Mouse (Mus musculus) small intestine, adult 2 months (tissue): ENCODE measurements around the gene Samd4.

ENCODE experiments used
- CTCF ChIP-seq: fragments of 200-500 bp; IDR thresholded peaks from 2 replicates; pipeline ENCODE4 v1.5.1; 2012; ENCODE audit warnings: low read depth, mild to moderate bottlenecking, control low read depth, inconsistent platforms, low read length, moderate library complexity, mixed read lengths; ENCODE audit not compliant: insufficient replicate concordance, insufficient read length; ENCODE audit errors: extremely low read depth
- POLR2A ChIP-seq: fragments of 200-500 bp; IDR thresholded peaks from 2 replicates; pipeline ENCODE4 v1.6.1; 2012; ENCODE audit warnings: low read depth, mild to moderate bottlenecking, control low read depth, inconsistent platforms, low read length, moderate library complexity

- no peak for TF ChIP-seq CTCF
- TF ChIP-seq POLR2A: no peak
Observed at GRCm38 (mm10) chr14:47015618-47016017, 133.0 kb downstream of the Samd4 start.
